Mouse (Mus musculus) liver, embryonic 11.5 days (tissue): ENCODE data around the gene Jph4. TPM values are rescaled to one million over a fixed set of nuclear protein-coding genes. Genes with fewer than 3 reads are reported as not detected.

ENCODE experiments used
- ATAC-seq: fragments of 200-750 bp; cut with Nextera tagmentation; replicated peaks from 2 replicates; pipeline ENCODE4 v1.8.0; 2017; ENCODE audit warnings: moderate number of reproducible peaks, mild to moderate bottlenecking, moderate TSS enrichment, moderate library complexity; ENCODE audit not compliant: low FRiP score
- DNase-seq: peaks from one replicate; pipeline ENCODE4 v3.0.0-alpha.2; 2017; ENCODE audit warnings: low spot score
- H3K27ac ChIP-seq: fragments of 300-500 bp; sonication (generic); 2 replicates; pipeline ENCODE4 v1.5.1; 2014; ENCODE audit warnings: mild to moderate bottlenecking, low read depth, low read length, control low read depth
- H3K27me3 ChIP-seq: fragments of 300-500 bp; sonication (generic); replicated peaks from 2 replicates; pipeline ENCODE4 v1.6.1; 2014; ENCODE audit warnings: low read length, mixed read lengths; ENCODE audit not compliant: control insufficient read depth, insufficient read depth
- H3K36me3 ChIP-seq: fragments of 300-500 bp; sonication (generic); 2 replicates; pipeline ENCODE4 v1.6.1; 2014; ENCODE audit warnings: mild to moderate bottlenecking, low read length, moderate library complexity, mixed read lengths; ENCODE audit not compliant: control insufficient read depth, insufficient read depth
- H3K4me1 ChIP-seq: fragments of 300-500 bp; sonication (generic); replicated peaks from 2 replicates; pipeline ENCODE4 v1.6.1; 2014; ENCODE audit warnings: low read length, mixed read lengths; ENCODE audit not compliant: control insufficient read depth, insufficient read depth
- H3K4me2 ChIP-seq: fragments of 300-500 bp; sonication (generic); 2 replicates; pipeline ENCODE4 v1.6.1; 2014; ENCODE audit warnings: mild to moderate bottlenecking, control low read depth, moderate library complexity
- H3K4me3 ChIP-seq: fragments of 300-500 bp; sonication (generic); 2 replicates; pipeline ENCODE4 v1.5.1; 2014; ENCODE audit warnings: low read depth, low read length, control low read depth
- H3K9ac ChIP-seq: fragments of 300-500 bp; sonication (generic); 2 replicates; pipeline ENCODE4 v1.6.1; 2014; ENCODE audit warnings: low read depth, low read length, control low read depth
- H3K9me3 ChIP-seq: fragments of 300-500 bp; sonication (generic); 2 replicates; pipeline ENCODE4 v1.6.1; 2016; ENCODE audit warnings: low read length, inconsistent platforms, mixed read lengths; ENCODE audit not compliant: control insufficient read depth
- WGBS: fragments of 180-500 bp; shearing (Covaris S2); extraction: QIAGEN DNeasy Blood & Tissue Kit; methylation state at CpG from one replicate; pipeline ENCODE4 v1.1.7; 2014; 5-methylcytosine and 5-hydroxymethylcytosine counted together
- polyA plus RNA-seq: library from polyadenylated mRNA; unstranded; fragments of >200 nt; fragmentation: Nextera tagmentation; extraction: Ambion mirVana; gene quantifications from 2 replicates; pipeline ENCODE4 v1.2.1, GENCODE M21; 2014

Jph4 gene
- polyA plus RNA-seq, 1 experiment from 2014 or later: 0.60 TPM

DNA sequence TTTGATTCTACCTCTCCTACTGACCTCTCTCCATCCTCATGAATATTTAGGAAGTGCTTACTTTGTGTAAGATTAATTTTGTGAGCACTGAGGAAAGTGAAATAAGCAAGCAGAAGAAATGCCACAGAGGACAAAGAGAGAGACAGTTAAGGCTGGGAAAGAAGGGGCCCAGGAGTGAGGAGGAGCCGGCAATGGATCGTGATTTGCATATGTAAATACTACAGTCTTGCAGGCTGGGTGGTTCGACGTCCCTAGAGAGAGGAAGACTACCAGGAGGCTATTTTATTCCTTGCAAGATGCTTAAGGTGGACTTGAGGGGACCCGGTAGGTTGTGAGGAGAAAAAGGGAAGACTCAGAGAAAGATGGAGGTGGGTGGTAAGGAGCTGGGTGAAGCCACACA is 35.6 kb downstream of the Jph4 start:
- H3K36me3 ChIP-seq: no peaks in the 10 kb centered on the region
- 33% methylated on average over 5 of the region's 5 CpGs for WGBS
- peaks cover 24% of the 10 kb centered on the region for H3K4me1 ChIP-seq
- H3K4me2 ChIP-seq: no peak overlapping the region
- no peaks in the 10 kb centered on the region for H3K9me3 ChIP-seq
- no peak overlapping the region for H3K27ac ChIP-seq
- DNase-seq (no peak), ATAC-seq (no peak)
- H3K27me3 ChIP-seq: peaks cover 17% of the 10 kb centered on the region
- no peak overlapping the region for H3K9ac ChIP-seq
- no peak overlapping the region for H3K4me3 ChIP-seq

DNA sequence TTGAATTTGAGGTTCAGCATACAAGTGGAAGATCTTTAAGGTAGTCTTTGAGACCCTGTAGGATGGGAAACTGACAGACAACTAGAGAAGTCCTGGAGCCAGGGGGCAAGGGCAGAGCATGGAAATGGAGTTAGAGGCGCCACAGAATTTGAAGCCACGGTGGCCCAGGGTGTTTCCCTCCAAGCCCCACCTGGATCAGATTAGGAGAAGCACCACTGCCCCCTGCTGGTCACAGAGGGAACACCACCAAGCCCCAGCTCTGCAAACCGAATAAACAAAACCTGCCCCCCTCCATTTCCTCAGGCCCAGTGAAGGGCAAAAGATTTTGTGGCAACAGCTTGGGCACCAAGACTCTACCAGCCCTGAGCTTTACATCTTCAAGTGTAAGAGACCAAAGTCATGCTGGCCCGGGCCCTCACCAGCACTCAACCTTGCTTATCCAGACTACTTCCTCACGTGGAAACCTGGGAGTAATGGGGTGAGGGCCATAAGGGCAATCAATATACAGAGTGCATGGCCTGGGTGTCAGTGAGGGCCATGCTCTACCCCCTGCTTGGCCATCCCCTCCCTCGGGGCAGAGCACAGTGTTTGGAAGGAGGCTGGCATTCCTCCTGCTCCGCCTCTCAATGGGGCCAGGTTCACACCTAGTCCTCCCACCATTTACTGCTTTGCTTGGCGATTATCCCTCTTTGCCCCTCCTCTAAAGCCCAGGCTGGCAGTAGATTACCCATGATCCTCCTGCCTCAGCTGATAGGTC is 37.3 kb downstream of the Jph4 start:
- H3K36me3 ChIP-seq: no peaks in the 10 kb centered on the region
- H3K4me2 ChIP-seq: peak overlapping the region; percentile 58
- peaks cover 18% of the 10 kb centered on the region for H3K4me1 ChIP-seq
- WGBS: 27% methylated on average over 8 of the region's 8 CpGs
- peak overlapping the region; percentile 13 for H3K4me3 ChIP-seq
- peak; percentile 53 for ATAC-seq
- peaks cover 21% of the 10 kb centered on the region for H3K27me3 ChIP-seq
- no peaks in the 10 kb centered on the region for H3K9me3 ChIP-seq
- H3K9ac ChIP-seq: no peak overlapping the region
- no peak overlapping the region; the same call in 1 of the 2 replicates for H3K27ac ChIP-seq
- peak; percentile 78 for DNase-seq

DNA sequence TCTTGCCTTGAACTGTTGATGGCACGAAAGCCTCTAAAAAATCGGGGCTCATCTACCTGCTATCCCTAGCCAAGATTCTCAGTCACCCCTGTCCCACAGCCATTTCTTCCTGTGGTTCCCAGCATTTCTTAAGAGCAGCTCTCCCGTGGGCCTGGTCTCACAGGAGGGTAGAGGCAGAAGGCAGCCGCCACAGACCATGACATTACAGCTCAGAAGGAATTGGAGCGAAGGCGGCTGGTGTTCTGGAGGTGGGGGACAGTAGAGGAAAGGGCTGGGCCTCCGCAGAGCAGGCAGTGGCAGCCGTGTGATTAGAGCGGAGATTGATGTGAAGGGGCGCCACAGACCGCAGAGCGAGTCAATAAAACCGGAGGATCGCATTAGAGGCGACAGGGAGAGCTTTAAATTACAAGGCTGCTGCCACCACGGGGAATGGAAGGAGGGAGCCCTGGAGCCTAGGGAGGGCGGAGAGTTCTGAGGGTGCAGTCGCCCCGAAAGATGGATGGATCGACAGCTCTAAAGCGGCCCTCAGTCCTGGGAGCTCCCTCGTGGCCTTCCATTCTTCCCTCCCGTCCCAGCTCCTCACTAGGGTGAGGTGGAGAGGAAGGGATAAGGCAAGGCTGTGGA is 38.3 kb downstream of the Jph4 start:
- H3K4me1 ChIP-seq: peaks cover 18% of the 10 kb centered on the region
- WGBS: 3% methylated on average over 23 of the region's 23 CpGs
- peak overlapping the region; percentile 13 for H3K4me3 ChIP-seq
- ATAC-seq: 0 out of 2 replicates have a peak, but pooled peaks have one; percentile 6
- no peaks in the 10 kb centered on the region for H3K36me3 ChIP-seq
- 0 out of 2 replicates have a peak overlapping the region, but pooled peaks have one; percentile 26 for H3K9ac ChIP-seq
- no peak overlapping the region for H3K27ac ChIP-seq
- H3K4me2 ChIP-seq: peak overlapping the region; percentile 58
- peaks cover 25% of the 10 kb centered on the region for H3K27me3 ChIP-seq
- no peak for DNase-seq
- no peaks in the 10 kb centered on the region for H3K9me3 ChIP-seq

DNA sequence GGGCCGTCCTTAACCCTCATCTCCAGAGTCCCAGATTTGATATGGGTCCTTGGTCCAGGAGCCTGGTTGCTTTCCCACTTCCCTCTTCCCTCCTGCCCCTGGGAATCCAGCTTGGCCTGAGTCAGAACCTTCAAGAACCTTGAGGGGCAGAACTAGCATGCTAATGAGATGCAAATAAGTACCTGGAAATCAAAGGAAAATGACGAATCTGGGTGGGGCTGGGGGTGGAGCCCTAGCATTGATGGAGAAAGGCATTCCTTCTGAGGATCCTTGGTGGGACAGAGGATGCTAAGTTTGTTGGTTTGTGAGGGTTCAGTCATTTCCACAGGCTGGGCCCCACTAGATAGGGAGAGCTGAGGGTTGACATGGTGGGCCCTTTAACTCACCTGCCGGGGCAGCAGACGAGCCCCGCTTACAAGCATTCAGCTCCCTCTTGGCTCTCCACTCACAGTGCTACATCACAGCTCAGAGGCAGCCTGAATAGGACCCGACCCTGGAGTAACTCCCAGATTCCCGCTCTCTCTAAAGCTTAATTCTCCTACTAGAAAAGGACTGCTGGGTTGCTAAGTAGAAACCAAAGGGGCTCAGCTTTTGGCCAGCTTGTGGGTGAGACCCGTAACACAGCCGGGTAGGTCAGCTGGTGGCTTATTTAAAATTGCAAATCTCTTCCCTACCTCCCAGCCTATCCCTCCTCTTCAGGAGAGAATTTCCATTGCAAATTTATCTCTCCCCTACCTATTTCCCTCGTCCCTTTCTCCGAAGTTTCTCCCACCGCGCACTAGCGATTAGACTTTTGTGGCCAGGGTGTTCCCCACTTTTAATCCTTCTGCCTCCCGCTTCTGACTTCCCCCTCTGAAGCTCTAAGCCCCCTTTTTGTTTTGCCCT is 39.0 kb downstream of the Jph4 start:
- peaks cover 18% of the 10 kb centered on the region for H3K4me1 ChIP-seq
- H3K36me3 ChIP-seq: no peaks in the 10 kb centered on the region
- no peak for DNase-seq
- H3K27ac ChIP-seq: no peak overlapping the region
- H3K9ac ChIP-seq: no peak overlapping the region
- no peak for ATAC-seq
- peaks cover 29% of the 10 kb centered on the region for H3K27me3 ChIP-seq
- H3K4me2 ChIP-seq: peak overlapping the region; percentile 58
- no peak overlapping the region for H3K4me3 ChIP-seq
- 25% methylated on average over 15 of the region's 15 CpGs for WGBS
- H3K9me3 ChIP-seq: no peaks in the 10 kb centered on the region

DNA sequence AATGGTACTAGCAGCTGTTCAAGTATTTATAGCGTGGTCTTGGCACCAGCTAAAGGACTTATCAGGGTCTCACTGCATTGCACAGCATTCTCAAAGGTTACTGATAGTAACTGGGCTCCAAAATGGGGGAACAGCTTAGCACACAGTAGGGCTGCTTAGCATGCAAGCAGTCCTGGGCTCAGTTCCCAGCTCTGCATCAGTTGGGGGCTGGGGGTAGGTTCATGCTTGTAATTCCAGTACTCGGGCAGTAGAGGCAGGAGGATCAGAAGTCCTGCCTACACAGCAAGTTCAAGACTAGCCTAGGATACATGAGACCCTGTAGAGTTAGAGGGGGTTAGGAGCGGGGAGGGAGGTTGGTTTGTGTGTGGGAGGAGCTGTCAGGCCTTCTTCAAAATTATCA is 39.8 kb downstream of the Jph4 start:
- Histone ChIP-seq H3K27ac (no peak overlapping the region), H3K9ac (no peak overlapping the region), H3K4me1 (peaks cover 19% of the 10 kb centered on the region), H3K4me2 (no peak overlapping the region), H3K36me3 (no peaks in the 10 kb centered on the region; the same call in 1 of the 2 replicates), H3K9me3 (no peaks in the 10 kb centered on the region), H3K27me3 (peaks cover 37% of the 10 kb centered on the region), H3K4me3 (no peak overlapping the region)
- DNase-seq (no peak), ATAC-seq (no peak)
- 58% methylated on average over 3 of the region's 3 CpGs for WGBS

DNA sequence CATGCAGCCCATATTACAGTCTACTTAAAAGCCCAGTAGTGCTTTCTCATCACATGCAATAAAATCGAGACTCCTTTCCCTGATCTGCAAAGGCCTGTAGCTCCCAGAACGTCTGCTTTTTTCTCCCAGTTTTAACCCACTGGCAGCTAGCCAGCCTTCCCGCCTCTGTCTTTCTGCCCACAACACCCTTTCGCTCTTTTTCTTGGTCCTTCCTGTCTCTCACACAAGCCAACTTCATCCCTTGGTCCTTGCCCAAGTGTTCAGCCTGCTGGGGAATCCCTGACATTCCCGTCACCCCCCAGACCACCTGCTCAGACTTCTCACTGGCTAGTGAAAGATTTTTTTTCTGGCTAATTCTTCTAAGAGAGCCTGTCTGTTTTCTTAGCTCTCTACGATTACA is 40.5 kb downstream of the Jph4 start:
- Histone ChIP-seq H3K4me2 (no peak overlapping the region), H3K4me1 (peaks cover 24% of the 10 kb centered on the region), H3K27ac (no peak overlapping the region), H3K9me3 (no peaks in the 10 kb centered on the region), H3K36me3 (peaks cover 2% of the 10 kb centered on the region; the same call in 1 of the 2 replicates), H3K27me3 (peaks cover 43% of the 10 kb centered on the region), H3K9ac (no peak overlapping the region), H3K4me3 (no peak overlapping the region)
- DNase-seq (no peak), ATAC-seq (no peak)
- WGBS: 63% methylated on average over 6 of the region's 6 CpGs

DNA sequence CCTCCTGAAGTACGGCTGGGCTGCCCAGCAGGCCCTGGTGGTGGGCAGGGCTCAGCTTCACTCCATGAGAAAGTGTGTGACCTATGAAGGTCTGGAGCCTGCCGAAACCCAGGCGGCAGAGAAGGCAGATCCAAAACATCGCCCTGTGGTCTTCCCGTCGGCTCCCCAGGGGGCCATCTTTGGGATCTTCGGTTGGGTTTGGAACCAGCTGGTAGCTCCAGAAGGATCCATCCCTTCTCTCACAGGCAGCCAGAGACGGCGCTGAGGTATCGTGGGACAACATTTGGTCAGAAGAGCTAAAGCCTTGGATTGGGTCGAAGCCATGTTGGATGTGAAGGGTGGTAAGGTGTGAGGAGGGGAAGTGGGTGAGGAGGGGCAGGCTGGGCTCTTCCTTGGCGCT is 42.3 kb downstream of the Jph4 start:
- H3K27me3 ChIP-seq: peaks cover 46% of the 10 kb centered on the region
- no peaks in the 10 kb centered on the region for H3K9me3 ChIP-seq
- H3K27ac ChIP-seq: no peak overlapping the region
- no peak overlapping the region for H3K4me3 ChIP-seq
- peaks cover 22% of the 10 kb centered on the region for H3K4me1 ChIP-seq
- no peak for DNase-seq
- no peak for ATAC-seq
- H3K9ac ChIP-seq: no peak overlapping the region
- no peak overlapping the region for H3K4me2 ChIP-seq
- H3K36me3 ChIP-seq: peaks cover 2% of the 10 kb centered on the region; the same call in 1 of the 2 replicates
- WGBS: 89% methylated on average over 12 of the region's 12 CpGs

DNA sequence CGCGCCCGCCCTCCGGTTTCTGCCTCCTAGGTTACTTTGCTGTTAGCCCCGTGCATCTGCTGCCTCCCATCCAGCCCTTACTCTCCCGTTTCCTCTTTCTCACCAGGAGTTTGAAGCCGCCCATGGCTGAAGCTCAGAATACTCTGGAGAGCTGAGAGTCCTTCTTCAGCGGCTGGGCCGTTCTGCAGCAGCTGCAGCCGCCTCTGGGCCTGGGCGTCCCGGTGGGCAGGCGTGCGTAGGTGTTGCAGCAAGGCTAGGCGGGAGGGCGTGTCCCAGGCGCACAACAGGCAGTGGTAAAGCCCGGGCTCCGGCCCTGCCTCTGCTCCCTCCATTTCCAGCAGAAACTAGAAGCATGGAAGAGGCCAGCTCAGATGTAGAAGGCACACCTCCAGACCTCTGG is 45.0 kb downstream of the Jph4 start:
- DNase-seq (no peak), ATAC-seq (no peak)
- Histone ChIP-seq H3K9ac (no peak overlapping the region), H3K4me1 (0 out of 2 replicates have a peak, but pooled peaks cover 6% of the 10 kb centered on the region), H3K27ac (no peak overlapping the region), H3K36me3 (peaks cover 2% of the 10 kb centered on the region; the same call in 1 of the 2 replicates), H3K27me3 (peaks cover 31% of the 10 kb centered on the region), H3K4me3 (no peak overlapping the region), H3K4me2 (peak overlapping the region; percentile 27; the same call in 1 of the 2 replicates), H3K9me3 (no peaks in the 10 kb centered on the region)
- 25% methylated on average over 19 of the region's 19 CpGs for WGBS
